Mouse (Mus musculus) erythroid progenitor cell, adult 5-6 weeks (primary cell): Measurements from ENCODE around the gene Gid8. TPM values are rescaled to one million over a fixed set of nuclear protein-coding genes. Genes with fewer than 3 reads are reported as not detected.
A peak's percentile ranks its signal among the peaks of the same experiment; 100 is the strongest.

Source experiments
- ATAC-seq: replicated peaks from 2 replicates; pipeline ENCODE4 v1.8.0; 2016; ENCODE audit warnings: moderate number of reproducible peaks, mild to moderate bottlenecking, moderate TSS enrichment, inconsistent platforms; ENCODE audit not compliant: poor library complexity, low FRiP score, severe bottlenecking
- total RNA-seq, 2 experiments: library from RNA; stranded (forward) in 1 of 2; stranded (reverse) in 1 of 2; fragments of 150-400 nt in 1 of 2; fragments of 186-747, 209-891 nt in 1 of 2; gene quantifications; 2 replicates each; pipeline versions ENCODE4 v1.2.3 to v1.2.4; 2015 to 2017; ENCODE audit warnings: low replicate concordance in 2 of 2

Gid8 gene
- total RNA-seq, 2 experiments from 2014 or later, result 195 to 301 TPM

- ATAC-seq, result no peak
These were observed 33.4 kb downstream of the Gid8 start for GRCm38 (mm10) chr2:180743321-180743720.

- ATAC-seq, result peak; percentile 88
These were observed 35.5 kb downstream of the Gid8 start for GRCm38 (mm10) chr2:180745248-180745927.

- ATAC-seq, result no peak
These were observed 36.8 kb downstream of the Gid8 start for GRCm38 (mm10) chr2:180746569-180747192.

- ATAC-seq, result no peak
These were observed 39.0 kb downstream of the Gid8 start for GRCm38 (mm10) chr2:180748904-180749303.

GRCm38 (mm10) chr2:180754976-180755688 is 45.2 kb downstream of the Gid8 start:
- no peak for ATAC-seq

GRCm38 (mm10) chr2:180755896-180756295 is 46.0 kb downstream of the Gid8 start:
- 0 out of 2 replicates have a peak, but pooled peaks have one; percentile 27 for ATAC-seq

GRCm38 (mm10) chr2:180756786-180757185 is 46.9 kb downstream of the Gid8 start:
- no peak for ATAC-seq

GRCm38 (mm10) chr2:180758513-180759263 is 48.8 kb downstream of the Gid8 start:
- no peak for ATAC-seq

- no peak for ATAC-seq
These were observed 55.1 kb downstream of the Gid8 start for GRCm38 (mm10) chr2:180764986-180765385.

GRCm38 (mm10) chr2:180765713-180766112 is 55.8 kb downstream of the Gid8 start:
- ATAC-seq, result no peak

Other genes starting within 250 kb of the Gid8 start
- gene Ntsr1, start 210.1 kb upstream of the Gid8 start, total RNA-seq (2015; ENCODE audit: low replicate concordance), result not detected in 2 replicates
- not detected in 2 replicates for gene Ntsr1, start 210.1 kb upstream of the Gid8 start, total RNA-seq (2017; ENCODE audit: low replicate concordance)
- 13.4 and 16.9 TPM in 2 replicates for gene Mrgbp, start 128.8 kb upstream of the Gid8 start, total RNA-seq (2015; ENCODE audit: low replicate concordance)
- gene Mrgbp, start 128.8 kb upstream of the Gid8 start, total RNA-seq (2017; ENCODE audit: low replicate concordance), result 12.1 and 14.3 TPM in 2 replicates
- gene Ogfr, start 120.9 kb upstream of the Gid8 start, total RNA-seq (2015; ENCODE audit: low replicate concordance), result 31.7 and 33.1 TPM in 2 replicates
- 25.0 and 55.8 TPM in 2 replicates for gene Ogfr, start 120.9 kb upstream of the Gid8 start, total RNA-seq (2017; ENCODE audit: low replicate concordance)
- 1.1 and 2.1 TPM in 2 replicates for gene Col9a3, start 112.3 kb upstream of the Gid8 start, total RNA-seq (2015; ENCODE audit: low replicate concordance)
- gene Col9a3, start 112.3 kb upstream of the Gid8 start, total RNA-seq (2017; ENCODE audit: low replicate concordance), result 0.51 TPM in 1 of 2 replicates, not detected in the other
- gene Tcfl5, start 67.4 kb upstream of the Gid8 start, total RNA-seq (2015; ENCODE audit: low replicate concordance), result not detected in 2 replicates
- gene Tcfl5, start 67.4 kb upstream of the Gid8 start, total RNA-seq (2017; ENCODE audit: low replicate concordance), result not detected in 2 replicates
- 63.4 and 66.2 TPM in 2 replicates for gene Dido1, start 118 bp upstream of the Gid8 start, total RNA-seq (2015; ENCODE audit: low replicate concordance)
- gene Dido1, start 118 bp upstream of the Gid8 start, total RNA-seq (2017; ENCODE audit: low replicate concordance), result 107 and 109 TPM in 2 replicates
- gene Slc17a9, start 15.1 kb downstream of the Gid8 start, total RNA-seq (2015; ENCODE audit: low replicate concordance), result 6.1 and 6.3 TPM in 2 replicates
- gene Slc17a9, start 15.1 kb downstream of the Gid8 start, total RNA-seq (2017; ENCODE audit: low replicate concordance), result 0.38 and 2.6 TPM in 2 replicates
- not detected in 2 replicates for gene Bhlhe23, start 66.8 kb downstream of the Gid8 start, total RNA-seq (2015; ENCODE audit: low replicate concordance)
- gene Bhlhe23, start 66.8 kb downstream of the Gid8 start, total RNA-seq (2017; ENCODE audit: low replicate concordance), result not detected in 2 replicates
- gene Ythdf1, start 210.8 kb downstream of the Gid8 start, total RNA-seq (2015; ENCODE audit: low replicate concordance), result 28.1 and 35.0 TPM in 2 replicates
- 12.1 and 37.7 TPM in 2 replicates for gene Ythdf1, start 210.8 kb downstream of the Gid8 start, total RNA-seq (2017; ENCODE audit: low replicate concordance)
- not detected in 2 replicates for gene Birc7, start 218.9 kb downstream of the Gid8 start, total RNA-seq (2015; ENCODE audit: low replicate concordance)
- not detected in 2 replicates for gene Birc7, start 218.9 kb downstream of the Gid8 start, total RNA-seq (2017; ENCODE audit: low replicate concordance)
- not detected in 2 replicates for gene Nkain4, start 244.6 kb downstream of the Gid8 start, total RNA-seq (2015; ENCODE audit: low replicate concordance)
- not detected in 2 replicates for gene Nkain4, start 244.6 kb downstream of the Gid8 start, total RNA-seq (2017; ENCODE audit: low replicate concordance)